Mouse (Mus musculus) forebrain, embryonic 12.5 days (tissue): ENCODE data around the gene Abcb8. TPM values are rescaled to one million over a fixed set of nuclear protein-coding genes. Genes with fewer than 3 reads are reported as not detected.

Experiments used
- ATAC-seq: fragments of 200-750 bp; cut with Nextera tagmentation; 2 replicates; pipeline ENCODE4 v1.8.0; 2017; ENCODE audit warnings: moderate TSS enrichment; ENCODE audit not compliant: low FRiP score
- H3K27ac ChIP-seq: fragments of 300-500 bp; sonication (generic); 2 replicates; pipeline ENCODE4 v1.5.1; 2016; ENCODE audit warnings: mild to moderate bottlenecking
- H3K27me3 ChIP-seq: fragments of 300-500 bp; sonication (generic); 2 replicates; pipeline ENCODE4 v1.6.1; 2016; ENCODE audit warnings: mild to moderate bottlenecking
- H3K36me3 ChIP-seq: fragments of 300-500 bp; sonication (generic); replicated peaks from 2 replicates; pipeline ENCODE4 v1.6.1; 2016; ENCODE audit warnings: mild to moderate bottlenecking
- H3K4me1 ChIP-seq: fragments of 300-500 bp; sonication (generic); 2 replicates; pipeline ENCODE4 v1.6.1; 2016
- H3K4me2 ChIP-seq: fragments of 300-500 bp; sonication (generic); 2 replicates; pipeline ENCODE4 v1.6.1; 2016; ENCODE audit warnings: mild to moderate bottlenecking, moderate library complexity
- H3K4me3 ChIP-seq: fragments of 300-500 bp; sonication (generic); replicated peaks from 2 replicates; pipeline ENCODE4 v1.5.1; 2016; ENCODE audit warnings: mild to moderate bottlenecking
- H3K9ac ChIP-seq: fragments of 300-500 bp; sonication (generic); 2 replicates; pipeline ENCODE4 v1.6.1; 2016; ENCODE audit warnings: mild to moderate bottlenecking
- H3K9me3 ChIP-seq: fragments of 300-500 bp; sonication (generic); 2 replicates; pipeline ENCODE4 v1.6.1; 2016
- WGBS: fragments of 180-500 bp; shearing (Covaris S2); methylation state at CpG from one replicate; pipeline ENCODE4 v1.1.7; 2016; 5-methylcytosine and 5-hydroxymethylcytosine counted together
- polyA plus RNA-seq: library from polyadenylated mRNA; unstranded; fragments of >200 nt; fragmentation: Nextera tagmentation; extraction: Ambion mirVana; gene quantifications from 2 replicates; pipeline ENCODE4 v1.2.1, GENCODE M21; 2016

Gene Abcb8
- polyA plus RNA-seq, 1 experiment from 2014 or later: 47.4 TPM

DNA sequence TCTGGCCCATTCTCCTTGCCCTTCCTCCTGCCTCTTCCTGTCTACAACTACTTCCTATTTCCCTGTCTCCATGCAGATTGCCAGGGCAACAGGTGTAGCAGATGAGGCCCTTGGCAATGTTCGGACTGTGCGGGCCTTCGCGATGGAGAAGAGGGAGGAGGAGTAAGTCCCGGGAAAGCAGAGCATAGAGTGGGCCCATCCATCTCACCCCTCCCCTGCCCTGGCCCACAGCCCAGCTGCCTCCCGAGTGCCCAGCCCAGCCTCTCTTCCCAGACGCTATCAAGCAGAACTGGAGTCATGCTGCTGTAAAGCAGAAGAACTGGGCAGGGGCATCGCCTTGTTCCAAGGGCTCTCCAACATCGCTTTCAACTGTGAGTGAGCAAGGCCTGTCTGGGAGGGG lies 8.5 kb downstream of the Abcb8 start:
- Histone ChIP-seq H3K9me3 (no peaks in the 10 kb centered on the region), H3K4me2 (no peak overlapping the region), H3K4me3 (no peak overlapping the region), H3K4me1 (no peaks in the 10 kb centered on the region), H3K27ac (no peak overlapping the region), H3K36me3 (peaks cover 51% of the 10 kb centered on the region), H3K9ac (no peak overlapping the region), H3K27me3 (no peaks in the 10 kb centered on the region)
- ATAC-seq: no peak
- WGBS: 86% methylated on average over 9 of the region's 9 CpGs

DNA sequence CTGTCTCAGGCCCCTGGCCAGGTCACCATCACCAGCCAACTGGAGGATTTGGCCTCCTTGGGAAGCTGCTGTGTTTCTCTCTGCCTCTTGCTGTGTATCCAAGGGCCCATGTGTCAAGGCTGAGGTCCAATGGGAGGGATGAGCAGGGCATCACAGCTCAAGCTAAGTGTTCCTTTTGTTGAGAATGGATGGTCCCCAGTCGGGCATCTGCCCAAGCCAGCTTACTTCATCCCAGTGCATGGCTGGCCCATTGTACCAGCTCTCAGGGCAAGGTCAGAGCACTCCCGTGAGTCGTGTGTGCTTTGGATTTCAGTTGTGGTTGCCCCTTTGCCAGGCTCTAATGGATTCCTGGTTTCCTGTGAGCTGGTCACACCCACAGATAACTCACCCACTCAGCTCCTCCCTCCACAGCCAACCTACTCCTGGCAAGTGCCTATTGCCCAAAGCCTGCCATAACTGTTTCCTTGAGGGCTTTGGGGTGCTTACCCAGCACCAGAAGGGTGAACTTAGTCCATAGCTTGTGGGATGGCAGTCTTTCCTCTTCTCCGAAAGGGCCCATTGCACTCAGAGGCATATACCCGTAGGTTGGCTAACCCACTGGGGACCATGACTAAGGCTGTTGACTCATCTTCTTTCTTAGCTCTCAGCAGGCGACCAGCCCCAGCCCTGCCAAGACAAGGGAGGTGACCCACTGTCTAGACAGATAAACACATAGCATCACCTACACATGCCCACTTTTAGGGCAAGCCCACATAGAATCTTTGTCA lies 11.3 kb downstream of the Abcb8 start:
- H3K27ac ChIP-seq: no peak overlapping the region
- H3K9me3 ChIP-seq: no peaks in the 10 kb centered on the region
- H3K36me3 ChIP-seq: peaks cover 70% of the 10 kb centered on the region
- 89% methylated on average over 6 of the region's 6 CpGs for WGBS
- no peak overlapping the region for H3K4me3 ChIP-seq
- H3K4me2 ChIP-seq: no peak overlapping the region
- no peak overlapping the region for H3K9ac ChIP-seq
- no peaks in the 10 kb centered on the region for H3K4me1 ChIP-seq
- H3K27me3 ChIP-seq: no peaks in the 10 kb centered on the region
- ATAC-seq: no peak

DNA sequence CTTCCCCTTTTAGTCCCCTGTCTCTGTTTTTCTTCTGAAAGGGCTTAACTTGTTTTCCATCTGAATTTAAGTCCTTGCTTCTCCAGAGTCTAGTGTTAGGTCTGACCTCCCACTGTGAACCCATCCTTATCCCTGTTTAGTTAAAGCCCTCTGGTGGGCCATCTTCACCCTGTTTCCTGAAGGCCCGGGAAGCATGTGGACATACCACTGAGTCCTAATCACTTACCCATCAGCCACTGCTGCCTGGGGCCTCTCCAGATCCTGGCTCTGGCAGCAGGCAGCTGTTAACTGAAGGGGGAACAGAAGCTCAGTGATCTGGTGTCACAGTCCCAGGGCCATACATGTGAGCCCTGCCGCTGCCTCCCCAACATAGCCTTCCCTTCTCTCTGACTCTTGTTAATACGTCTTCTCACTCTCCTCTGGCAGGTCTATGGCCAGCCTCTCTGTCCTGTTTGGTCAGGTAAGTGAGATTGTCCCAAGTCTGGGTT lies 12.0 kb downstream of the Abcb8 start:
- H3K4me3 ChIP-seq: no peak overlapping the region
- WGBS: 71% methylated on average over 3 of the region's 3 CpGs
- H3K4me1 ChIP-seq: no peaks in the 10 kb centered on the region
- H3K9me3 ChIP-seq: no peaks in the 10 kb centered on the region
- H3K27ac ChIP-seq: no peak overlapping the region
- H3K36me3 ChIP-seq: peaks cover 65% of the 10 kb centered on the region
- ATAC-seq: no peak
- no peaks in the 10 kb centered on the region for H3K27me3 ChIP-seq
- H3K9ac ChIP-seq: no peak overlapping the region
- no peak overlapping the region for H3K4me2 ChIP-seq

DNA sequence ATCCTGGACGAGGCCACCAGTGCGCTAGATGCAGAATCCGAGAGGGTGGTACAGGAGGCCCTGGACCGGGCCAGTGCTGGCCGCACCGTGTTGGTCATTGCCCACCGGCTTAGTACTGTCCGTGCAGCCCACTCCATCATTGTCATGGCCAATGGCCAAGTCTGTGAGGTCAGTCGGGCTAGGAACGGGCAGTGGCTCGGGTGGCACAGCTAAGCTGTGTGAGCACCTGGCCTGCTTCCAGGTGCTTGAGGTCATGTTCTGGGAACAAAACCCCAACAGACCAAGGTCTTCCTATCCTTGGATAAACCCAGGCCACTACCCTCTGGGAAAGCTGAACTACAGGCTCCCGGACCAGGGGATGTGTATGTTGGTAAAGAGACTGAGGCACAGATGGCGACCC lies 15.2 kb downstream of the Abcb8 start:
- H3K4me3 ChIP-seq: no peak overlapping the region
- WGBS: 96% methylated on average over 13 of the region's 13 CpGs
- peaks cover 37% of the 10 kb centered on the region for H3K36me3 ChIP-seq
- H3K27ac ChIP-seq: no peak overlapping the region
- H3K4me2 ChIP-seq: no peak overlapping the region
- no peaks in the 10 kb centered on the region for H3K9me3 ChIP-seq
- ATAC-seq: no peak
- peaks cover 6% of the 10 kb centered on the region; the same call in 1 of the 2 replicates for H3K4me1 ChIP-seq
- H3K27me3 ChIP-seq: peaks cover 5% of the 10 kb centered on the region; the same call in 1 of the 2 replicates
- no peak overlapping the region for H3K9ac ChIP-seq

DNA sequence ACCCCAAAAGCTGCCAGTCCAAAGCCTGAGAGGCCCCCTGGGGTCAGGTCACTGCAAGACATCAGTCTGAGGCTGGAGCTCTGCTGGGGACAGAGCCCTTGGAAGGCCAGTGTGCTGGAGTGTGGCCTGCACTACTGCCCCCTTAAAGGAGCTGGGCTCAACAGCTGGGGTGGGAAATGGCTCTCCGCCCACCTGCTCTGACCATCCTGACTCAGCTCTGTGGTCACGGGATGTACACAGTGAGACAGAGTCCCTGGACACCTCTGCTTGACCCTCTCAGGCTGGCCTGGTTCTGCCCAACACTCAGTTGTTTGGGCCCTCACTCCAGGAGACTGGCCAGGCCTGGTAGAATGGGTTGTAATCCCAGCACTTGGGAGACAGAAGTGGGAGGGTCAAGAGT lies 16.0 kb downstream of the Abcb8 start:
- Histone ChIP-seq H3K4me3 (no peak overlapping the region), H3K27me3 (peaks cover 13% of the 10 kb centered on the region; the same call in 1 of the 2 replicates), H3K27ac (no peak overlapping the region), H3K4me1 (peaks cover 7% of the 10 kb centered on the region; the same call in 1 of the 2 replicates), H3K4me2 (no peak overlapping the region), H3K9ac (no peak overlapping the region), H3K36me3 (peaks cover 35% of the 10 kb centered on the region), H3K9me3 (no peaks in the 10 kb centered on the region)
- ATAC-seq: no peak
- 83% methylated on average over 2 of the region's 2 CpGs for WGBS

DNA sequence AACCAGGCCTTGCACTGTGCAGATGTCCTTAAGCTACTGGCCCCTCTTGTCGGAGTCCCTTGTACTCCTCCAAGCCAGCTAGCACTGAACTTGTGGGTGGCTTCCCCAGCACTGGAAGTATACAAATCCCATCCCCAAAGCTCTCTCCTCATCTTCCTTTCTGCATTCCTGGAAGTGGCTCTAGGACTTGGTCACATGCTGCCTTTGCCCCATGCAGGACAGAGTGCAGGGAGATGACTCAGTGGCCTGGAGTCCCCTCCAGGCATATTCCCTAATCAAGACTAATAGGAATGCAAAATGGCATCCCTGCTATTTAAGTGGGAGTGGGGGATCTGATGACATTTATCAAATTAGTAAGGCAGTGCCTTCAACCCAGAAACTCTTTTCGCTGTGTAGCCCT lies 18.6 kb downstream of the Abcb8 start:
- 93% methylated on average over 2 of the region's 2 CpGs for WGBS
- peaks cover 19% of the 10 kb centered on the region for H3K36me3 ChIP-seq
- H3K9ac ChIP-seq: no peak overlapping the region
- peaks cover 26% of the 10 kb centered on the region; the same call in 1 of the 2 replicates for H3K27me3 ChIP-seq
- no peak overlapping the region for H3K4me3 ChIP-seq
- no peaks in the 10 kb centered on the region for H3K9me3 ChIP-seq
- no peak overlapping the region for H3K27ac ChIP-seq
- H3K4me2 ChIP-seq: no peak overlapping the region
- H3K4me1 ChIP-seq: peaks cover 16% of the 10 kb centered on the region
- no peak for ATAC-seq

DNA sequence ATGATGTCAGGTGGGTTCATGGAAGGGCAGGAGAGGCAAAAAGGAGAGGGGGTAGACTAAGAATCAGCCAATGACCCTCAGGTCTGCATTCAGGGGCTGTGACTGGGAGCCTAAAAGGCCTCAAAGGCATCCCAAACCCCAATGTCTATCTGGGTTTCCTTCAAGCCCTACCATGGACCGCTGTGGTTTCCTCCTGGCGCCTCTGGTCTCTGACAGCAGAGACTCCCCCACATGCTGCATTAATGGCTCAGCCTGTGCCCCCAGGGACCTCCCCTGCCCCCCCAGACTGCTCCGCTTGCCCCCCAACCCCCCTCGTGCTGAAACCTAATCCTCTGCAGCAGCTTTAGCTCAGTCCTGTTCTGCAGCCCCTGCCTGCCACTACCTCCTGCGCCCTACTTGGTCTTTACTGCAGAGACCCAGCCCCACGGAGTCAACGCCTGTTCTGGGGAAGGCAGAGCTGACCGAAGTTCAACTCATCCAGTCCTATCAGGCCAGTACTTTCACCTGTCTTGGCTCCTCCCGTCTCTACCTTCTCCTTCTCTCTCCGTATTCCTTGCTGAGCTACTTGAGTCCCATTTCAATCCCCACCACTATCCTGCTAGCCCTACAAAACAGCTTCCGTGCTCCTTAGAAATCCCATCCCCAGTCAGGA lies 19.7 kb downstream of the Abcb8 start, which contains the start of gene Asic3:
TSS of gene Asic3 (plus strand) at position 351 of the 652 bp plus-strand sequence.
- Histone ChIP-seq H3K27me3 (peaks cover 28% of the 10 kb centered on the region; the same call in 1 of the 2 replicates), H3K4me2 (no peak within 1 kb of the TSS), H3K4me3 (no peak within 1 kb of the TSS), H3K4me1 (peaks cover 16% of the 10 kb centered on the region), H3K36me3 (peaks cover 14% of the 10 kb centered on the region), H3K9ac (no peak within 1 kb of the TSS), H3K9me3 (no peaks in the 10 kb centered on the region), H3K27ac (no peak within 1 kb of the TSS)
- ATAC-seq: no peak
- WGBS: 52% methylated on average over 11 of the region's 11 CpGs

DNA sequence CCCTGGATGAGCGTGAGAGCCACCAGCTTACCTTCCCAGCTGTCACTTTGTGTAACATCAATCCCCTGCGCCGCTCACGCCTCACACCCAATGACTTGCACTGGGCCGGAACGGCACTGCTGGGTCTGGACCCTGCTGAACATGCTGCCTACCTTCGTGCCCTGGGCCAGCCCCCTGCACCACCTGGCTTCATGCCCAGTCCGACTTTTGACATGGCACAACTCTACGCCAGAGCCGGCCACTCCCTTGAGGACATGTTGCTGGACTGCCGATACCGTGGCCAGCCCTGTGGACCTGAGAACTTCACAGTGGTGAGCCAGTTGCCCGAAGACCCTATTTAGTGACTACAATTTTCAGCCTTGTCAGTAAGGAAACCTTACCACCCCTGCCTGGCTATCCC lies 20.5 kb downstream of the Abcb8 start:
- ATAC-seq: no peak
- Histone ChIP-seq H3K27me3 (peaks cover 28% of the 10 kb centered on the region; the same call in 1 of the 2 replicates), H3K36me3 (peaks cover 16% of the 10 kb centered on the region), H3K4me1 (peaks cover 16% of the 10 kb centered on the region), H3K4me3 (no peak overlapping the region), H3K4me2 (no peak overlapping the region), H3K27ac (no peak overlapping the region), H3K9ac (no peak overlapping the region), H3K9me3 (no peaks in the 10 kb centered on the region)
- 87% methylated on average over 13 of the region's 13 CpGs for WGBS

DNA sequence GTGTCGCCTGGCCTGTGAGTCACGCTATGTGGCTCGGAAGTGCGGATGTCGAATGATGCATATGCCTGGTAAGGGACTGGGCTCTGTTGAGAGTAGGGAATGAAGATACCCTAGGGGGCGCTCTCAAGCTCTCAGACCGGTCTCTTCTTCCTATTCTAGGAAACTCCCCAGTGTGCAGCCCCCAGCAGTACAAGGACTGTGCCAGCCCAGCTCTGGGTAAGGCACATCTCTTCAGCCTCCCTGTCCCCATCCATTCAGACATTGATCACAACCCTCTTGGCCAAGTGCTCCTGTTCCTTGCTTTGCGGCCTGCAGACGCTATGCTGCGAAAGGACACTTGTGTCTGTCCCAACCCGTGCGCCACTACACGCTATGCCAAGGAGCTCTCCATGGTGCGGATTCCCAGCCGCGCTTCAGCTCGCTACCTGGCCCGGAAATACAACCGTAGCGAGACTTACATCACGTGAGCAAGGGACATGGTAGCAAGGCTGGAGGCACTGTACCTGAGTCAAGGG lies 22.8 kb downstream of the Abcb8 start:
- Histone ChIP-seq H3K36me3 (peaks cover 31% of the 10 kb centered on the region), H3K9me3 (no peaks in the 10 kb centered on the region), H3K27ac (no peak overlapping the region), H3K4me1 (peaks cover 16% of the 10 kb centered on the region), H3K4me2 (peak overlapping the region; percentile 13; the same call in 1 of the 2 replicates), H3K27me3 (peaks cover 28% of the 10 kb centered on the region; the same call in 1 of the 2 replicates), H3K9ac (0 out of 2 replicates have a peak overlapping the region, but pooled peaks have one; percentile 17), H3K4me3 (no peak overlapping the region)
- ATAC-seq: peak; percentile 73
- WGBS: 3% methylated on average over 21 of the region's 21 CpGs

DNA sequence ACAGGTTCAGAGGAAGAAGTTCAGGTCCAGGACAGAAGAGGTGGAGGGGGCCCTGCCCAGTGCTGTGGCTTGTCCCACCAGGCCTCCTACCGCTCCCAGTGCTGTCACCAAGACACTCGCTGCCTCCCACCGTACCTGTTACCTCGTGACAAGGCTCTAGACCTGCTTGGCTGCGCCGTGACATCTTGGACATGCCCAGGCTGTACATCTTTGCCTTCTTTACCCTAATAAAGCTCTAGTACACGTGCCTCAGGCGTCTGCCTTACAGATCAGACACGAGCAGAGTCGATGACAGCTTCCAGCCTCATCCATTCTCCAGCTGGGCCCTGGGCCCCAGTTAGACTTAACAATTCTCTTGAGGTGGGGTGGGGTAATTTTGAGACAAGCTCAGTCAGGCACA lies 24.1 kb downstream of the Abcb8 start:
- no peak overlapping the region for H3K4me2 ChIP-seq
- H3K4me1 ChIP-seq: peaks cover 27% of the 10 kb centered on the region
- H3K36me3 ChIP-seq: peaks cover 37% of the 10 kb centered on the region
- H3K9ac ChIP-seq: no peak overlapping the region
- no peak overlapping the region for H3K4me3 ChIP-seq
- ATAC-seq: no peak
- no peak overlapping the region for H3K27ac ChIP-seq
- peaks cover 28% of the 10 kb centered on the region; the same call in 1 of the 2 replicates for H3K27me3 ChIP-seq
- no peaks in the 10 kb centered on the region for H3K9me3 ChIP-seq
- WGBS: 92% methylated on average over 10 of the region's 10 CpGs

DNA sequence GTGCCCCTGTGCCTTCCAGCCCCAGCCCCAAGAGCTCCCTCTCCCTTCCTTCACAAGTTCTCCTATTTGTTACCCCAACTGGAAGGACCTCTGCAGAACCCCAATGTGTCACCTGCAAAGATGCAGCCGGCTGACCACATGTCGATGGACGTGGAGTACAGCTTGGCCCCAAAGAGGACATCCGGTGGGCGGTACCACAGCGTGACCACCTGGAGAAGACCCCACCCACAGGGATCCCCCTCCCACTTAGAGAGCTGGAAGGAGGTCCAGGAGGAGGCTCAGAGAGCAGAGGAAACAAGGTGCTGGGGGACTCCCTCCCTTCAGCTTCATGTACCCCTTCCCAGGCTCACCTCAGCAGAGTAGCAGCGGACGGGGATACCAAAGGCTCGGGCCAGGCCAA lies 26.9 kb downstream of the Abcb8 start:
- Histone ChIP-seq H3K9me3 (no peaks in the 10 kb centered on the region), H3K27me3 (peaks cover 13% of the 10 kb centered on the region; the same call in 1 of the 2 replicates), H3K36me3 (peaks cover 37% of the 10 kb centered on the region), H3K4me2 (no peak overlapping the region), H3K4me3 (no peak overlapping the region), H3K9ac (no peak overlapping the region), H3K27ac (no peak overlapping the region), H3K4me1 (peaks cover 37% of the 10 kb centered on the region)
- 90% methylated on average over 9 of the region's 9 CpGs for WGBS
- no peak for ATAC-seq
